Mouse (Mus musculus): ENCODE measurements around the gene Mdfi. TPM values are rescaled to one million over a fixed set of nuclear protein-coding genes. Genes with fewer than 3 reads are reported as not detected.
A peak's percentile ranks its signal among the peaks of the same experiment; 100 is the strongest.

The Mdfi gene
- polyA plus RNA-seq, 1 experiment from 2014 or later, result 39.0 TPM

DNA sequence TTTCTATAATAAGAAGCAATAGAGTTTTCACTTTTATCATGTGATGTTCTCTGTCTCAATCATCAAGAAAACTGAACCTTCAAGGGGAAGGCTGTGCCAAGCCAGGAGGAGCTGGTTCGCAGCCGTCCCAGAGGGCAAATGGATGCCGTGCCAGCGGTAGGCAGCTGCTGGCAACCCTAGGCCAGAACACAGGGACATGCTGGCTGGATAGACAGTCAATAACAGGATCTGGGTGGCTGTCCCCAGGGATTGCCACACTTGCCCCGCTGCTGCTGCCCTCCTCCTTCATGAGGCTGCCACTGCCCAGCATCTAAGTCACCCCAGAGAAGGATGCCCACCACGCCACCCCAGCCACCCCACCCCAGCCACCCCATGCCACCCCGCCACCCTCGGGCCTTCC lies 7.0 kb upstream of the Mdfi start:
- ATAC-seq (ENCODE audit: low FRiP score) (no peak), DNase-seq (ENCODE audit: low spot score) (no peak)
- H3K4me3 ChIP-seq (ENCODE audit: low read depth, low read length), result no peak overlapping the region
- H3K9ac ChIP-seq (ENCODE audit: low read depth, low read length), result no peak overlapping the region
- no peaks in the 10 kb centered on the region for H3K36me3 ChIP-seq (ENCODE audit: control insufficient read depth, insufficient read depth, low read length)
- no peaks in the 10 kb centered on the region for H3K4me1 ChIP-seq (replicated peaks; ENCODE audit: control insufficient read depth, insufficient read depth, low read length)
- H3K9me3 ChIP-seq (ENCODE audit: control insufficient read depth, low read length), result no peaks in the 10 kb centered on the region
- H3K4me2 ChIP-seq (replicated peaks; ENCODE audit: low read depth, low read length), result no peak overlapping the region
- no peaks in the 10 kb centered on the region for H3K27me3 ChIP-seq (ENCODE audit: control insufficient read depth, insufficient read depth, low read length)
- WGBS, result 89% methylated on average over 8 of the region's 8 CpGs
- H3K27ac ChIP-seq (ENCODE audit: low read depth, low read length), result no peak overlapping the region

DNA sequence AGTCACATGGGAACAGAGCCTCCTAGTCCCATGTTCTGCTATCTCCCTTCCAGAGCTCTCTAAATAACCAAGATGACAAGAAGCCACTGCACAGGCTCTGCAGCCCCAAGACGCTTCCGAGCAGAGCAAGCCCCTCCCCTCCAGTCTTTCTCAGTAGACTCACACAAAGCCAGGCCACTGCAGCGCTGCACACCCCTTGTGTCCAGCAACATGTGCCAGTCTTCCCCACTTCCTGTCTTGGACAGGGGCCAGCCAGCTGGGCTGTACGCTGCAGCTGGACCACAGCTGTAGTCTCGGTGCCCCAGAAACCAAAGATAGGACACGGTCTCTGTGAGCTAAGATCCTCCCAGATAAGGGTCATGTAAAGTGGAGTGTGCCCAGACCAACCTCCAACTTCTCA lies 3.3 kb upstream of the Mdfi start:
- peaks cover 26% of the 10 kb centered on the region for H3K27me3 ChIP-seq (ENCODE audit: control insufficient read depth, insufficient read depth, low read length)
- no peaks in the 10 kb centered on the region for H3K9me3 ChIP-seq (ENCODE audit: control insufficient read depth, low read length)
- ATAC-seq (ENCODE audit: low FRiP score) (no peak), DNase-seq (ENCODE audit: low spot score) (no peak)
- H3K4me2 ChIP-seq (replicated peaks; ENCODE audit: low read depth, low read length), result no peak overlapping the region
- H3K4me3 ChIP-seq (ENCODE audit: low read depth, low read length), result no peak overlapping the region
- peaks cover 1% of the 10 kb centered on the region; the same call in 1 of the 2 replicates for H3K4me1 ChIP-seq (replicated peaks; ENCODE audit: control insufficient read depth, insufficient read depth, low read length)
- H3K27ac ChIP-seq (ENCODE audit: low read depth, low read length), result no peak overlapping the region
- 54% methylated on average over 6 of the region's 6 CpGs for WGBS
- no peaks in the 10 kb centered on the region for H3K36me3 ChIP-seq (ENCODE audit: control insufficient read depth, insufficient read depth, low read length)
- H3K9ac ChIP-seq (ENCODE audit: low read depth, low read length), result no peak overlapping the region

GRCm38 (mm10) chr17:47833628-47834481 lies 636 bp downstream of the Mdfi start:
- under 1% methylated on average over 44 of the region's 45 CpGs for WGBS
- no peak for ATAC-seq (ENCODE audit: low FRiP score)
- H3K27ac ChIP-seq (ENCODE audit: low read depth, low read length), result peak overlapping the region; percentile 25; the same call in 1 of the 2 replicates
- peaks cover 10% of the 10 kb centered on the region for H3K4me1 ChIP-seq (replicated peaks; ENCODE audit: control insufficient read depth, insufficient read depth, low read length)
- DNase-seq (ENCODE audit: low spot score), result peak; percentile 46
- H3K9me3 ChIP-seq (ENCODE audit: control insufficient read depth, low read length), result no peaks in the 10 kb centered on the region
- peak overlapping the region; percentile 65 for H3K4me3 ChIP-seq (ENCODE audit: low read depth, low read length)
- H3K36me3 ChIP-seq (ENCODE audit: control insufficient read depth, insufficient read depth, low read length), result no peaks in the 10 kb centered on the region
- peak overlapping the region; percentile 70 for H3K9ac ChIP-seq (ENCODE audit: low read depth, low read length)
- peaks cover 26% of the 10 kb centered on the region for H3K27me3 ChIP-seq (ENCODE audit: control insufficient read depth, insufficient read depth, low read length)
- peak overlapping the region; percentile 88 for H3K4me2 ChIP-seq (replicated peaks; ENCODE audit: low read depth, low read length)

DNA sequence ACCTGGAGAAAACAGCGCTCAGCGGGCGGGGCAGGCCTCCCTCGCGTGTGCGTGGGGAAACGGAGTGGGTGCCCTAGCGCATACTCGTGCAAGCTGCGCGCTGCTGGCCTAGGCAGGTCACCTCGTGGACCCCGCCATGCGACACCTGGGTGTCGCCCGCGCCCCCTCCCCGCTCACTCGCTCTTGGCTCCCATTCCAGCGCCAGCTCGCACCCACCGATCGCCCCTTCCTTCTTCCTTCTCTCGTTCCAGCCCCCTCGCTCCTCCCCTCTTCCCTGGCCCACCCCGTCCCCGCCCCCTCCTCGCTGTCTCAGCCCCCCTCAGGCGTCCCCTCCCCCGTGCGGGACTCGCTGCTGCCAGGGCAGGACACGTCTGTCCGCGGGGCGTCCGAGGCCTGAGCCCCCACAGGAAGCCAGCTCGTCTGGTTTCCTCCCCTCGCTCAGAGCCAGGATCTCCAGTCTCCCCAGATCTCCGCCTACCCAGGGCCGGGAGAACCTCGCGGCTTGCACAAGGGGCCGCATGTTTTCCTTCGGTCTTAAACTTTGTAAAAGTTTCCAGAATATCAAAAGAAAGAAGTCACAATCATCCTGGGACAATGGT lies 1.4 kb downstream of the Mdfi start:
- peaks cover 10% of the 10 kb centered on the region for H3K4me1 ChIP-seq (replicated peaks; ENCODE audit: control insufficient read depth, insufficient read depth, low read length)
- peak overlapping the region; percentile 36 for H3K27ac ChIP-seq (ENCODE audit: low read depth, low read length)
- DNase-seq (ENCODE audit: low spot score), result peak; percentile 72
- H3K9me3 ChIP-seq (ENCODE audit: control insufficient read depth, low read length), result no peaks in the 10 kb centered on the region
- H3K27me3 ChIP-seq (ENCODE audit: control insufficient read depth, insufficient read depth, low read length), result peaks cover 26% of the 10 kb centered on the region
- H3K4me2 ChIP-seq (replicated peaks; ENCODE audit: low read depth, low read length), result peak overlapping the region; percentile 88
- peak overlapping the region; percentile 70 for H3K9ac ChIP-seq (ENCODE audit: low read depth, low read length)
- no peaks in the 10 kb centered on the region for H3K36me3 ChIP-seq (ENCODE audit: control insufficient read depth, insufficient read depth, low read length)
- 1% methylated on average over 37 of the region's 45 CpGs for WGBS
- ATAC-seq (ENCODE audit: low FRiP score), result peak; percentile 67
- peak overlapping the region; percentile 65 for H3K4me3 ChIP-seq (ENCODE audit: low read depth, low read length)

- Histone ChIP-seq H3K9me3 (ENCODE audit: control insufficient read depth, low read length) (no peaks in the 10 kb centered on the region), H3K9ac (ENCODE audit: low read depth, low read length) (peak overlapping the region; percentile 70), H3K4me2 (replicated peaks; ENCODE audit: low read depth, low read length) (peak overlapping the region; percentile 88), H3K4me1 (replicated peaks; ENCODE audit: control insufficient read depth, insufficient read depth, low read length) (peaks cover 10% of the 10 kb centered on the region), H3K36me3 (ENCODE audit: control insufficient read depth, insufficient read depth, low read length) (no peaks in the 10 kb centered on the region), H3K4me3 (ENCODE audit: low read depth, low read length) (peak overlapping the region; percentile 65), H3K27ac (ENCODE audit: low read depth, low read length) (peak overlapping the region; percentile 36; the same call in 1 of the 2 replicates), H3K27me3 (ENCODE audit: control insufficient read depth, insufficient read depth, low read length) (peaks cover 26% of the 10 kb centered on the region)
- WGBS, result under 1% methylated on average over 15 of the region's 17 CpGs
- ATAC-seq (ENCODE audit: low FRiP score) (peak; percentile 53), DNase-seq (ENCODE audit: low spot score) (peak; percentile 54)
Observed at GRCm38 (mm10) chr17:47832501-47833028, 1.9 kb downstream of the Mdfi start.

- Histone ChIP-seq H3K27me3 (ENCODE audit: control insufficient read depth, insufficient read depth, low read length) (peaks cover 26% of the 10 kb centered on the region), H3K9ac (ENCODE audit: low read depth, low read length) (peak overlapping the region; percentile 42), H3K27ac (ENCODE audit: low read depth, low read length) (peak overlapping the region; percentile 59; the same call in 1 of the 2 replicates), H3K4me3 (ENCODE audit: low read depth, low read length) (peak overlapping the region; percentile 65), H3K36me3 (ENCODE audit: control insufficient read depth, insufficient read depth, low read length) (no peaks in the 10 kb centered on the region), H3K9me3 (ENCODE audit: control insufficient read depth, low read length) (no peaks in the 10 kb centered on the region), H3K4me1 (replicated peaks; ENCODE audit: control insufficient read depth, insufficient read depth, low read length) (peaks cover 10% of the 10 kb centered on the region), H3K4me2 (replicated peaks; ENCODE audit: low read depth, low read length) (peak overlapping the region; percentile 88)
- WGBS, result 45% methylated on average over 5 of the region's 5 CpGs
- no peak for ATAC-seq (ENCODE audit: low FRiP score)
- no peak for DNase-seq (ENCODE audit: low spot score)
Observed at GRCm38 (mm10) chr17:47831772-47832171, 2.7 kb downstream of the Mdfi start.

GRCm38 (mm10) chr17:47831161-47831560 lies 3.3 kb downstream of the Mdfi start:
- H3K4me3 ChIP-seq (ENCODE audit: low read depth, low read length), result peak overlapping the region; percentile 65; the same call in 1 of the 2 replicates
- H3K36me3 ChIP-seq (ENCODE audit: control insufficient read depth, insufficient read depth, low read length), result no peaks in the 10 kb centered on the region
- ATAC-seq (ENCODE audit: low FRiP score), result peak; percentile 25; the same call in 1 of the 2 replicates
- peaks cover 26% of the 10 kb centered on the region for H3K27me3 ChIP-seq (ENCODE audit: control insufficient read depth, insufficient read depth, low read length)
- 3% methylated on average over 9 of the region's 9 CpGs for WGBS
- DNase-seq (ENCODE audit: low spot score), result peak; percentile 45
- peak overlapping the region; percentile 88 for H3K4me2 ChIP-seq (replicated peaks; ENCODE audit: low read depth, low read length)
- H3K27ac ChIP-seq (ENCODE audit: low read depth, low read length), result peak overlapping the region; percentile 59
- H3K9ac ChIP-seq (ENCODE audit: low read depth, low read length), result peak overlapping the region; percentile 42; the same call in 1 of the 2 replicates
- peaks cover 10% of the 10 kb centered on the region for H3K4me1 ChIP-seq (replicated peaks; ENCODE audit: control insufficient read depth, insufficient read depth, low read length)
- no peaks in the 10 kb centered on the region for H3K9me3 ChIP-seq (ENCODE audit: control insufficient read depth, low read length)

DNA sequence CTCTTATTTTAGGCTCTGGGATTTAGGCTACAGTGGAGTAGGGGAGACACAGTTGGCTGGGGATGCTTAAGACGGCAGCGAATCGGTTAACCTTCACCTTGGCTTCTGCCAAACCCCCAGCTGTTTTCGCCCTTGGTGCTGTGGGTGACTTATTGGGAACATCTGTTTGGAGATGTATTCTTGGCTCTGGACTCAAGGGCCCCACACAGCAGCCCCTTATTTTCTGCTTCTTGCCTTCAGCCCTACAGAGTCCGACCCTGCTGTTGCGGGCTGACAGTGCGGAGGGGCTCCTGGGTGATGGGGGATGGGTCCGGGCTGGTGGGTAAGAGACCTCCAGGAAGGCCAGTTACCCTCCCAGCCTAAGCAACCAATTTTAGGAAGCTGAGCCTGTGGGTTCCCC lies 13.2 kb downstream of the Mdfi start:
- H3K27me3 ChIP-seq (ENCODE audit: control insufficient read depth, insufficient read depth, low read length), result no peaks in the 10 kb centered on the region
- no peak overlapping the region for H3K9ac ChIP-seq (ENCODE audit: low read depth, low read length)
- H3K4me3 ChIP-seq (ENCODE audit: low read depth, low read length), result no peak overlapping the region
- no peaks in the 10 kb centered on the region for H3K36me3 ChIP-seq (ENCODE audit: control insufficient read depth, insufficient read depth, low read length)
- H3K4me2 ChIP-seq (replicated peaks; ENCODE audit: low read depth, low read length), result no peak overlapping the region
- WGBS, result 69% methylated on average over 8 of the region's 8 CpGs
- no peaks in the 10 kb centered on the region; the same call in 1 of the 2 replicates for H3K4me1 ChIP-seq (replicated peaks; ENCODE audit: control insufficient read depth, insufficient read depth, low read length)
- ATAC-seq (ENCODE audit: low FRiP score), result no peak
- no peak for DNase-seq (ENCODE audit: low spot score)
- no peak overlapping the region for H3K27ac ChIP-seq (ENCODE audit: low read depth, low read length)
- H3K9me3 ChIP-seq (ENCODE audit: control insufficient read depth, low read length), result no peaks in the 10 kb centered on the region

Measured in hindbrain, embryonic 11.5 days (tissue).